Mouse (Mus musculus): Measurements from ENCODE around the gene Gm10778. TPM values are rescaled to one million over a fixed set of nuclear protein-coding genes. Genes with fewer than 3 reads are reported as not detected.
"Not testable (repeated sequence)": the region's sequence is repeated elsewhere in the genome, so short reads cannot be mapped to it uniquely, and the experiment has no call there.

The Gm10778 gene
- 0.75 and 0.94 TPM in 2 replicates for polyA plus RNA-seq (2012; rRNA removed)

DNA sequence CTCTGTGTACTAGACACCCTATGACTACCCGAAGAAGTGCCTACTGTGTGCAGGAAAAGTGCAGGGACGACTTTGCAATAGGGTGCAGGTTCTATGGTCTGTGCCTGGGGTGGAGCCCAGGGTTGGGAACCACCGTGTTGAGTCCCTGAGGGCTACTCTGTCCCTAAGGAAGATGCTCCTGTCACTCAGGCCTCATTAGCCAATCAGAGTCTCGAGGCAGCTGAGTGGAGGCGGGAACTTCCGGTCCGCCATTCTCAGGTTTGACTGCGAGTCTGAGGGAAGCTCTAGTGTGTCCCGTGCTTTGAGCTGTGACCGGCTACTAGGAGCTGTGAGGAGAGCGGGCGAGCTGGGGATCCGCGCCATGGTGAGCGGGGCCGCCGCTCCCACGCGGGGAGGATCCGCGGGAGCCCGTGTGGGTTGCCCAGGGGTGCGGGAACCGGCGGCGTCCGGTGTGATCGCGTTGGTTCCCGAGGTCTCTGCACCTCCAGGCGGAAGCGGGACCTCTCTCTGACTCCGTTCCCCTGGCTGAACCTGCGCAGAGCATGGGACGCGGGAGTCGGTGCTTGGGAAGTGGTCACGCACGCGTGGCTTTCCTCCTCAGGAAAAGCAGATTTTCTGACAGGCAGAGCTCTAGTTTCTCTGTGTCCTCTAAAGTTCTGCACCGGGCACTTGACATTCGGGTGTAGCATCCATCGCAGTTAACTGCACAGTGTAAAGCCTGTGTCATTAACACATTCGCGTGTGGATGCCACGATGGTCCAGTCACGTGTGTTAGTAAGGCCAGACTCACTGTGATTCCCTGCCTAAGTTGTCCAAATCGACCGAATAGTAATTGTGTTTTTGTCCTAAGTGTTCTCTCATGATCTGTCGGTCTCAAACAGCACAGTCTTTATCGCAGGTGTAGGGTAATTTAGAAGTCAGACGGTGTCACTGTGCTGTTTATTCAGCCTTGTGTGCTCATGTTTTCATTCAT is at the start of gene Gm10778:
Gene Gm10778, plus strand, starts transcription at position 257 of the 973 bp plus-strand sequence.
- DNase-seq: peak; percentile 85
- not testable (repeated sequence) for H3K27me3 ChIP-seq (ENCODE audit: control insufficient read depth, insufficient read depth, low read length); H3K27ac ChIP-seq (ENCODE audit: control insufficient read depth, insufficient read depth, low read length); H3K36me3 ChIP-seq (ENCODE audit: control insufficient read depth, insufficient read depth, low read length); H3K4me1 ChIP-seq (replicated peaks; ENCODE audit: control insufficient read depth, insufficient read depth, low read length)
- 2% methylated on average over 34 of the region's 52 CpGs for WGBS
- peak within 1 kb of the TSS; percentile 46 for H3K4me3 ChIP-seq (ENCODE audit: control insufficient read depth, insufficient read depth, low read length)

DNA sequence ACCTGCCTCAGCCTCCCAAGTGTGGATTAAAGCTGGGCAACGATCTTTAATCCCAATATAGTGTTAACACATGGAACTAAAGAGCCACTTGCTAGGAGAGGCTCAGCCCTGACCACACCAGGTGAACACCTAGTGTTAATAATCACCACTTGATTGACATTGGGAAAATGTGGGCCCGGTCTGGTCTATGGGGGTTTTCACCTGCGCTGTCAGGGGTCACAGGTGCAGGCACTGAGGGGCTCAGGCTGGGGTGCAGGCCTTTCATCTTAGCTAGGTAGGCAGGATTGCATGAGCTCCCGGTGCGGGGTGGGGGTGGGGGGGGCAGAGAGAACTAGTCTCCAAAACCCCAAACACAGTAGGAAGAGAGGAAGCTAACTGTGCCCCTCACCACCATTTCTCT is 49.2 kb upstream of the Gm10778 start:
- peaks cover 74% of the 10 kb centered on the region for H3K4me1 ChIP-seq (replicated peaks; ENCODE audit: control insufficient read depth, insufficient read depth, low read length)
- WGBS: 33% methylated on average over 5 of the region's 5 CpGs
- no peak overlapping the region for H3K27ac ChIP-seq (ENCODE audit: control insufficient read depth, insufficient read depth, low read length)
- no peak for DNase-seq
- no peaks in the 10 kb centered on the region for H3K36me3 ChIP-seq (ENCODE audit: control insufficient read depth, insufficient read depth, low read length)
- H3K4me3 ChIP-seq (ENCODE audit: control insufficient read depth, insufficient read depth, low read length): no peak overlapping the region
- no peaks in the 10 kb centered on the region for H3K27me3 ChIP-seq (ENCODE audit: control insufficient read depth, insufficient read depth, low read length)
- TF ChIP-seq CTCF (IDR thresholded peaks at IDR 0.05; ENCODE audit: borderline replicate concordance, control insufficient read depth, extremely low read depth, insufficient read depth, low read length, poor library complexity) (no peak), POLR2A (IDR thresholded peaks at IDR 0.05; ENCODE audit: control insufficient read depth, extremely low read depth, insufficient read depth, low read length, poor library complexity) (no peak)

DNA sequence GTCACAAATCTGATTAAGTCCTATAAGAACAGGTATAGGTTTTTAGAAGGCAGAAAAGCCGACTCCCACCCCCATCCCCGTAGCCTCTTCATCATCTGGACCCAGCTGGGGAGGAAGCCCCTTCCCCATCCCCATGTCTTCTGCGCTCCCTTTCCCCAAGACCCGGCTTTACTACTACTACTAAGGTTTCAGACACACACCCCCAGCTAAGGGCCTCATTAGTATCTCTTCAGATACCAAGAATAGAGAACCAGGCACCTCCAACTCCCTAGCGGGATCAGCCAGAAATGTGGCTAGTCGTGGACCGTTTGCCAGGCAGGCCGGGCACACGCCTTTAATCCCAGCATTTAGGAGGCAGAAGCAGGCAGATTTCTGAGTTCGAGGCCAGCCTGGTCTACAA is 48.8 kb upstream of the Gm10778 start:
- Histone ChIP-seq H3K27me3 (ENCODE audit: control insufficient read depth, insufficient read depth, low read length) (no peaks in the 10 kb centered on the region), H3K27ac (ENCODE audit: control insufficient read depth, insufficient read depth, low read length) (peak overlapping the region; percentile 18; the same call in 1 of the 2 replicates), H3K4me3 (ENCODE audit: control insufficient read depth, insufficient read depth, low read length) (no peak overlapping the region), H3K36me3 (ENCODE audit: control insufficient read depth, insufficient read depth, low read length) (no peaks in the 10 kb centered on the region), H3K4me1 (replicated peaks; ENCODE audit: control insufficient read depth, insufficient read depth, low read length) (peaks cover 77% of the 10 kb centered on the region)
- WGBS: 53% methylated on average over 10 of the region's 10 CpGs
- DNase-seq: no peak
- TF ChIP-seq CTCF (IDR thresholded peaks at IDR 0.05; ENCODE audit: borderline replicate concordance, control insufficient read depth, extremely low read depth, insufficient read depth, low read length, poor library complexity) (no peak), POLR2A (IDR thresholded peaks at IDR 0.05; ENCODE audit: control insufficient read depth, extremely low read depth, insufficient read depth, low read length, poor library complexity) (no peak)

DNA sequence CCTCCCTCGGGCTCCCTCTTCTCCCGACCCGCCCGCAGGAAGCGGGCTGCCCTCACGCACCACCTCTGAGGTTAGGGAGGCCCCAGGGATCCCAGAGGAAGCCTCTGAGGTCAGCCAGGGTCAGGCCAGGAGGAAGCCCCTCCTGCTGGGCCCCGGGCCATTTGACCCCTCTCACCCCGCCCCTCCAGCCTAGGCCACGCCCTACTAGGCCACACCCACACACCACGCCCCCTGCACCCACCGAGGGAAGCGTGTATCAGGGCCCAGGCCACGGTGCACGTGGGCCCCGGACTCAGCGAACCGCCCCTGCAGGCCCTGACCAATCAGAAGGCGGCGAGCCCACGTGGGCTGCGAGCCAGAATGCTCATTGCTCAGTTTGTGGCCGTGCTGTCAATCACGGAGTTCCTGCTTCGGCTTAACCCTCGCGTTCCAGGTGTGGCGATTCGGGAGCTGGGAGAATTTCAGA is 48.1 kb upstream of the Gm10778 start, which contains the start of gene Tle6:
Gene Tle6, minus strand, starts transcription at position 336 of the 466 bp plus-strand sequence.
- WGBS: under 1% methylated on average over 28 of the region's 28 CpGs
- H3K36me3 ChIP-seq (ENCODE audit: control insufficient read depth, insufficient read depth, low read length): no peaks in the 10 kb centered on the region
- no peaks in the 10 kb centered on the region for H3K27me3 ChIP-seq (ENCODE audit: control insufficient read depth, insufficient read depth, low read length)
- TF ChIP-seq CTCF (IDR thresholded peaks at IDR 0.05; ENCODE audit: borderline replicate concordance, control insufficient read depth, extremely low read depth, insufficient read depth, low read length, poor library complexity) (0 out of 2 replicates have a peak, but pooled peaks have one; percentile 42), POLR2A (IDR thresholded peaks at IDR 0.05; ENCODE audit: control insufficient read depth, extremely low read depth, insufficient read depth, low read length, poor library complexity) (no peak)
- H3K4me3 ChIP-seq (ENCODE audit: control insufficient read depth, insufficient read depth, low read length): peak within 1 kb of the TSS; percentile 40
- H3K4me1 ChIP-seq (replicated peaks; ENCODE audit: control insufficient read depth, insufficient read depth, low read length): peaks cover 77% of the 10 kb centered on the region
- H3K27ac ChIP-seq (ENCODE audit: control insufficient read depth, insufficient read depth, low read length): peak within 1 kb of the TSS; percentile 18; the same call in 1 of the 2 replicates
- peak; percentile 95 for DNase-seq

DNA sequence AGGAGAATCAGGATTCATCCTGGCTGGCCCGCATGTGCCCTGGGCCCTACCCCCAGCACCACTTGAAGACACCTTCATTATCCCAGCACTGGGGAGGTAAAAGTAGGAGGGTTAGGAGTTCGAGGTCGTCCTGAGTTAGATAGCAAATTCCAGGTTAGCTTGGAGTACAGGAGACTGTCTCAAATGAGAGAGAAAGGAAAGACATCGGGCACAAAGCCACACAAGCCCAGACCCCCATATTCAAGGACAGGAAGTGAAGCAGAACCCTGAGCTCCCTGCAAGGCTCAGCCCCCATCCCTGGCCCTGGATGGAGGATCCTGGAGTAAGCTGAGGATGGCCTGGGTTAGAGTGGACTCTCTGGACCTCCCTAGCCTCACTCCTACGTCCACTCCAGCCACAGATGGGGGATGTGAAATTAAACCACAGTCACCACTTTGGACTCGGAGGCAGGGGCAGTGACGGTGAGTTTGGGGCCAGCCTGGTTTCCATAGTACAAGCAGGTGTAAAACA is 47.4 kb upstream of the Gm10778 start:
- H3K27ac ChIP-seq (ENCODE audit: control insufficient read depth, insufficient read depth, low read length): no peak overlapping the region
- no peaks in the 10 kb centered on the region for H3K36me3 ChIP-seq (ENCODE audit: control insufficient read depth, insufficient read depth, low read length)
- H3K4me3 ChIP-seq (ENCODE audit: control insufficient read depth, insufficient read depth, low read length): peak overlapping the region; percentile 40; the same call in 1 of the 2 replicates
- no peaks in the 10 kb centered on the region for H3K27me3 ChIP-seq (ENCODE audit: control insufficient read depth, insufficient read depth, low read length)
- no peak for DNase-seq
- H3K4me1 ChIP-seq (replicated peaks; ENCODE audit: control insufficient read depth, insufficient read depth, low read length): peaks cover 74% of the 10 kb centered on the region
- TF ChIP-seq CTCF (IDR thresholded peaks at IDR 0.05; ENCODE audit: borderline replicate concordance, control insufficient read depth, extremely low read depth, insufficient read depth, low read length, poor library complexity): no peak
- TF ChIP-seq POLR2A (IDR thresholded peaks at IDR 0.05; ENCODE audit: control insufficient read depth, extremely low read depth, insufficient read depth, low read length, poor library complexity): no peak
- 40% methylated on average over 7 of the region's 7 CpGs for WGBS

DNA sequence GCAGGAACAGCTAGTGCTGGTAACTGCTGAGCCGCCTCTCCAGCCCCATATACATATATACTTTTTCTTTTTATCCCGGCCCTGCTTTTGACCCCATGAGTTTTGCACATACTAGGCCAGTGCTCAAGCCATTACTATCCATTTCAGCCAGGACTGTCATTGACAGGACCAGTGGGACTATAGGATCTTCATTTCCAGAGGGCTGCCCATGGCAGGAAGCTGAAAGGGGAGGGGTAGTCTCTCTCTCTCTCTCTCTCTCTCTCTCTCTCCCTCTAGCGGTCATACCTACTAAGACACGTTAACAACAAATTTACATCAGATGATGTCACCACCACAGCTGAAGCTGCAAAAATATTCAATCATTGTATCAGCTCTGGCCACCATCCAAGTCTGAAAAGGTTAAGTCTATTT is 46.1 kb upstream of the Gm10778 start:
- H3K27ac ChIP-seq (ENCODE audit: control insufficient read depth, insufficient read depth, low read length): peak overlapping the region; percentile 47; the same call in 1 of the 2 replicates
- H3K36me3 ChIP-seq (ENCODE audit: control insufficient read depth, insufficient read depth, low read length): no peaks in the 10 kb centered on the region
- peaks cover 63% of the 10 kb centered on the region for H3K4me1 ChIP-seq (replicated peaks; ENCODE audit: control insufficient read depth, insufficient read depth, low read length)
- no peak overlapping the region for H3K4me3 ChIP-seq (ENCODE audit: control insufficient read depth, insufficient read depth, low read length)
- TF ChIP-seq POLR2A (IDR thresholded peaks at IDR 0.05; ENCODE audit: control insufficient read depth, extremely low read depth, insufficient read depth, low read length, poor library complexity) (no peak), CTCF (IDR thresholded peaks at IDR 0.05; ENCODE audit: borderline replicate concordance, control insufficient read depth, extremely low read depth, insufficient read depth, low read length, poor library complexity) (no peak)
- no peak for DNase-seq
- WGBS: 27% methylated on average over 4 of the region's 4 CpGs
- H3K27me3 ChIP-seq (ENCODE audit: control insufficient read depth, insufficient read depth, low read length): no peaks in the 10 kb centered on the region
